Mouse (Mus musculus) heart, embryonic 14.5 days (tissue): ENCODE data around the gene Tdrkh. TPM values are rescaled to one million over a fixed set of nuclear protein-coding genes. Genes with fewer than 3 reads are reported as not detected.

ENCODE experiments used
- ATAC-seq: fragments of 200-750 bp; cut with Nextera tagmentation; 2 replicates; pipeline ENCODE4 v1.8.0; 2017; ENCODE audit warnings: low read depth, moderate TSS enrichment; ENCODE audit not compliant: insufficient number of reproducible peaks, insufficient read depth, low FRiP score
- H3K27ac ChIP-seq, 2 experiments: fragments of 200-500 bp in 1 of 2; fragments of 300-500 bp in 1 of 2; sonication (generic) in 1 of 2; replicated peaks in 1 of 2; 2 replicates each; pipeline ENCODE4 v1.5.1; 2012 to 2014; ENCODE audit warnings: low read depth in 2 of 2, low read length in 2 of 2, control low read depth in 1 of 2, mild to moderate bottlenecking in 1 of 2, mixed read lengths in 1 of 2; ENCODE audit not compliant: control insufficient read depth in 1 of 2, insufficient read depth in 1 of 2
- H3K27me3 ChIP-seq: fragments of 300-500 bp; sonication (generic); 2 replicates; pipeline ENCODE4 v1.6.1; 2014; ENCODE audit warnings: mild to moderate bottlenecking, low read length, control low read depth; ENCODE audit not compliant: control insufficient read depth, insufficient read depth
- H3K36me3 ChIP-seq: fragments of 300-500 bp; sonication (generic); 2 replicates; pipeline ENCODE4 v1.6.1; 2014; ENCODE audit warnings: mild to moderate bottlenecking, control low read depth, low read length, mixed read lengths; ENCODE audit not compliant: control insufficient read depth, insufficient read depth
- H3K4me1 ChIP-seq, 2 experiments: fragments of 200-500 bp in 1 of 2; fragments of 300-500 bp in 1 of 2; sonication (generic) in 1 of 2; 2 replicates each; pipeline ENCODE4 v1.6.1; 2012 to 2014; ENCODE audit warnings: low read length in 2 of 2, control low read depth in 1 of 2, mixed read lengths in 1 of 2; ENCODE audit not compliant: control insufficient read depth in 2 of 2, insufficient read depth in 2 of 2
- H3K4me2 ChIP-seq: fragments of 300-500 bp; sonication (generic); 2 replicates; pipeline ENCODE4 v1.6.1; 2014; ENCODE audit warnings: mild to moderate bottlenecking, low read length
- H3K4me3 ChIP-seq, 2 experiments: fragments of 200-500 bp in 1 of 2; fragments of 300-500 bp in 1 of 2; sonication (generic) in 1 of 2; 2 replicates each; pipeline ENCODE4 v1.5.1; 2012 to 2014; ENCODE audit warnings: low read length in 2 of 2, mild to moderate bottlenecking in 2 of 2, control low read depth in 1 of 2, low read depth in 1 of 2, moderate library complexity in 1 of 2; ENCODE audit not compliant: control insufficient read depth in 1 of 2, insufficient read depth in 1 of 2
- H3K9ac ChIP-seq: fragments of 300-500 bp; sonication (generic); 2 replicates; pipeline ENCODE4 v1.6.1; 2014; ENCODE audit warnings: mild to moderate bottlenecking, low read length
- H3K9me3 ChIP-seq: fragments of 300-500 bp; sonication (generic); 2 replicates; pipeline ENCODE4 v1.6.1; 2016; ENCODE audit warnings: low read length, control low read depth; ENCODE audit not compliant: control insufficient read depth
- WGBS: fragments of 180-500 bp; shearing (Covaris S2); extraction: QIAGEN DNeasy Blood & Tissue Kit; methylation state at CpG from one replicate; pipeline ENCODE4 v1.1.7; 2014; 5-methylcytosine and 5-hydroxymethylcytosine counted together
- polyA plus RNA-seq: library from polyadenylated mRNA; unstranded; fragments of >200 nt; fragmentation: Nextera tagmentation; extraction: Ambion mirVana; gene quantifications from 2 replicates; pipeline ENCODE4 v1.2.1, GENCODE M21; 2014

Tdrkh gene
- polyA plus RNA-seq, 1 experiment from 2014 or later, result 8.8 TPM

GRCm38 (mm10) chr3:94434305-94434704 is 21.2 kb downstream of the Tdrkh start:
- Histone ChIP-seq H3K27me3 (no peaks in the 10 kb centered on the region), H3K4me2 (no peak overlapping the region), H3K36me3 (no peaks in the 10 kb centered on the region), H3K4me1 (no peaks in the 10 kb centered on the region), H3K4me3 (no peak overlapping the region), H3K9ac (no peak overlapping the region), H3K27ac (no peak overlapping the region), H3K9me3 (no peaks in the 10 kb centered on the region)
- 85% methylated on average over 2 of the region's 2 CpGs for WGBS
- no peak for ATAC-seq

DNA sequence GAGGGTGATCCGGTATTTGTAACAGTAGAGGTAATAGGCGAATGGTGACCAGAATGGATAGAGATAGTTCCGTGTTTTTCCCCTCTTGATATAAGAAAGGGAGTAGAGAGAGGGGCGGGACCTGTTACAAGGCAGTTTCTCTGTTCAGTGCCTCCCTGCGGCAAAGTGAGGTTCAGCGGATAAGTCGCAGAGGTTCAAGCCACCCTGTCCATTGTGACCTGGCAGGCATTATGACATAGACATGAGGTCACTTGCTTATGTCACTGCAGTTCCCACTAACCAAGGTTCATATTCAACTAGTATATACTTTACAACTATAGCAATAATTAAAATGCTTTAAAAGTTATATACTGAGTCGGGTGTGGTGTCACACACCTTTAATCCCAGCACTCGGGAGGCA is 23.3 kb downstream of the Tdrkh start:
- ATAC-seq, result no peak
- no peak overlapping the region for H3K27ac ChIP-seq
- no peaks in the 10 kb centered on the region for H3K36me3 ChIP-seq
- H3K4me2 ChIP-seq, result no peak overlapping the region
- H3K27me3 ChIP-seq, result peaks cover 11% of the 10 kb centered on the region
- no peaks in the 10 kb centered on the region for H3K9me3 ChIP-seq
- no peaks in the 10 kb centered on the region for H3K4me1 ChIP-seq
- H3K9ac ChIP-seq, result no peak overlapping the region
- WGBS, result 71% methylated on average over 9 of the region's 9 CpGs
- no peak overlapping the region for H3K4me3 ChIP-seq

GRCm38 (mm10) chr3:94441182-94441581 is 28.1 kb downstream of the Tdrkh start:
- no peak for ATAC-seq
- Histone ChIP-seq H3K27ac (no peak overlapping the region), H3K4me2 (no peak overlapping the region), H3K4me1 (peaks cover 0 to 4% of the 10 kb centered on the region in 2 experiments; a peak in 1 of 4 replicates), H3K36me3 (peaks cover 17% of the 10 kb centered on the region), H3K27me3 (peaks cover 11% of the 10 kb centered on the region), H3K9me3 (no peaks in the 10 kb centered on the region), H3K4me3 (no peak overlapping the region), H3K9ac (no peak overlapping the region)
- 34% methylated on average over 3 of the region's 3 CpGs for WGBS

DNA sequence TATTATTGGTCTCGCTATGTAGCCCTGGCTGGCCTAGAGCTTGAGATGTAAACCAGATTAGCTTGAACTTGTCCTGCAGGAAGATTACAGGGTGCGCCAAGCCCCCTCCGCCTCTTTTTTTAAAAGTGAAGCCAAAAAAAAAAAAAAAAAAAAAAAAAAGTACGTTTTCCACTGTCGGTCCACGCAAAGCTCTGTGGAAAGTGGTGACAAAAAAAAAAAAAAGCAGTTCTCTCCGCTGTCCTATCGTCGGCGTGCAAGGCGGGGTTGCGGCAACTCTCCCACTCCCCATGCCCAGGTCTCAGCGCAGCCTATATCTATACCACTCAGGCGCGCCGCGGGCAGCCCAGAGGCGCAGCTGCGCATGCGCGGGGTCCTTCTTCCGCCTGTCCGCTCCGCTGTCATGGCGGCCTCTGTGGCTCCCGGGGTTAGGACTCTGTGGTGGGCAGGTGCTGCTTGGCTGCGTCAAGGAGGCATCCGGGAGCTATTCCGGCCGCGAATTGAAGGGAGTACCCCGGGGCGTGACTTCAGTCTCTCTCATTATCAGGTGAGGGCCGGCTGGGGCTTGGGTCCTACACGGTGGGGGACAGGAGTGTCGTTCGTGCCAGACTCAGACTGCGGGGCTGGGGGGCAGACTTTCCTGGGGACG is 30.0 kb downstream of the Tdrkh start, which contains the start of gene Mrpl9:
TSS of gene Mrpl9 (plus strand) at position 368 of the 646 bp plus-strand sequence.
- under 1% methylated on average over 39 of the region's 39 CpGs for WGBS
- ATAC-seq, result peak; percentile 95

GRCm38 (mm10) chr3:94443597-94443964 is 30.5 kb downstream of the Tdrkh start, which contains the start of gene Oaz3:
TSS of gene Oaz3 (minus strand) at chr3:94443915.
- Histone ChIP-seq H3K36me3 (peaks cover 41% of the 10 kb centered on the region), H3K27ac (peak within 1 kb of the TSS; percentile 76 to 77), H3K9me3 (no peaks in the 10 kb centered on the region), H3K4me2 (peak within 1 kb of the TSS; percentile 73), H3K4me3 (peak within 1 kb of the TSS; percentile 94 to 95), H3K4me1 (peaks cover 0 to 4% of the 10 kb centered on the region in 2 experiments; a peak in 1 of 4 replicates), H3K9ac (peak within 1 kb of the TSS; percentile 96), H3K27me3 (peaks cover 11% of the 10 kb centered on the region)
- ATAC-seq, result no peak; the same call in 1 of the 2 replicates
- WGBS, result under 1% methylated on average over 24 of the region's 24 CpGs

More for the DNA sequence above, 30.0 kb downstream of the Tdrkh start, which contains the start of gene Mrpl9:
- H3K4me1 ChIP-seq, result peaks cover 0 to 4% of the 10 kb centered on the region in 2 experiments; a peak in 1 of 4 replicates
- H3K4me3 ChIP-seq, result peak within 1 kb of the TSS; percentile 94 to 95
- peak within 1 kb of the TSS; percentile 76 to 77 for H3K27ac ChIP-seq
- peaks cover 36% of the 10 kb centered on the region for H3K36me3 ChIP-seq
- peak within 1 kb of the TSS; percentile 73 for H3K4me2 ChIP-seq
- peaks cover 11% of the 10 kb centered on the region for H3K27me3 ChIP-seq
- peak within 1 kb of the TSS; percentile 96 for H3K9ac ChIP-seq
- no peaks in the 10 kb centered on the region for H3K9me3 ChIP-seq

GRCm38 (mm10) chr3:94449377-94449776 is 36.3 kb downstream of the Tdrkh start:
- ATAC-seq, result no peak
- WGBS, result 89% methylated on average over 2 of the region's 2 CpGs
- Histone ChIP-seq H3K4me3 (no peak overlapping the region), H3K4me1 (peaks cover 0 to under 1% of the 10 kb centered on the region in 2 experiments; a peak in 1 of 4 replicates), H3K4me2 (no peak overlapping the region), H3K27ac (no peak overlapping the region), H3K9me3 (no peaks in the 10 kb centered on the region), H3K36me3 (peaks cover 61% of the 10 kb centered on the region), H3K9ac (no peak overlapping the region), H3K27me3 (no peaks in the 10 kb centered on the region)

GRCm38 (mm10) chr3:94456529-94457000 is 43.5 kb downstream of the Tdrkh start:
- Histone ChIP-seq H3K27me3 (no peaks in the 10 kb centered on the region), H3K36me3 (no peaks in the 10 kb centered on the region), H3K27ac (no peak overlapping the region), H3K4me3 (peak overlapping the region; percentile 36 to 48), H3K9ac (no peak overlapping the region), H3K4me1 (no peaks in the 10 kb centered on the region), H3K9me3 (0 out of 2 replicates have a peak, but pooled peaks cover 4% of the 10 kb centered on the region), H3K4me2 (peak overlapping the region; percentile 61)
- no peak for ATAC-seq
- WGBS, result 2% methylated on average over 12 of the region's 12 CpGs
